ENCODE assay signal across 10 mouse cellular contexts in genomic region chr13:64205186-64205585, GRCm38 (mm10). TPM values are rescaled to one million over a fixed set of nuclear protein-coding genes. Genes with fewer than 3 reads are reported as not detected.
DNase-seq lines count a peak whose midpoint lies in the region; ATAC-seq lines count a peak whose summit lies in the region.
"Had no signal": no experiment of that assay in that cellular context is flagged by ENCODE, and none has a peak within 500 bp of the region (broad histone marks: within the 10 kb centered on the region; RNA-seq: fewer than 3 reads in every experiment).

No protein-coding gene starts in this region.

- H3K27ac ChIP-seq in midbrain, embryonic 11.5 days (ENCODE audit: low read depth, low read length), result no peak overlapping the region
- no peak overlapping the region for H3K27ac ChIP-seq in midbrain, embryonic 16.5 days (ENCODE audit: low read length)
- no peak overlapping the region for H3K27ac ChIP-seq in neural tube, embryonic 14.5 days (ENCODE audit: low read depth, low read length)

- WGBS in midbrain, embryonic 11.5 days, result 68% methylated on average over 2 of the region's 2 CpGs
- 61% methylated on average over 2 of the region's 2 CpGs for WGBS in midbrain, embryonic 16.5 days
- WGBS in neural tube, embryonic 14.5 days, result 37% methylated on average over 2 of the region's 2 CpGs

- H3K27me3 ChIP-seq in midbrain, embryonic 11.5 days (ENCODE audit: control insufficient read depth, insufficient read depth, low read length), result no peaks in the 10 kb centered on the region
- no peaks in the 10 kb centered on the region for H3K27me3 ChIP-seq in midbrain, embryonic 16.5 days (ENCODE audit: control insufficient read depth, insufficient read depth, low read depth, low read length)
- no peaks in the 10 kb centered on the region for H3K27me3 ChIP-seq in neural tube, embryonic 14.5 days (ENCODE audit: control insufficient read depth, insufficient read depth, low read length)

- H3K9ac ChIP-seq in midbrain, embryonic 11.5 days (ENCODE audit: low read length), result no peak overlapping the region
- H3K9ac ChIP-seq in midbrain, embryonic 16.5 days (ENCODE audit: low read depth, low read length), result no peak overlapping the region
- H3K9ac ChIP-seq in neural tube, embryonic 14.5 days (replicated peaks; ENCODE audit: low read depth, low read length), result no peak overlapping the region

- no peak for DNase-seq in midbrain, embryonic 11.5 days (ENCODE audit: low spot score, missing footprints)
- DNase-seq in embryo, embryonic 11 days, result peak; percentile 68
- peak; percentile 13 to 36 for DNase-seq in kidney, postnatal 4 days
- DNase-seq in layer of hippocampus, postnatal 36 days, result no peak
- DNase-seq in right cerebral cortex, adult 18-20 months, result no peak
- DNase-seq in B cell, adult 2 months, result no peak
- DNase-seq: adrenal gland, postnatal 25 days had no signal

- no peaks in the 10 kb centered on the region for H3K9me3 ChIP-seq in midbrain, embryonic 11.5 days (ENCODE audit: control insufficient read depth, low read length)
- no peaks in the 10 kb centered on the region for H3K9me3 ChIP-seq in midbrain, embryonic 16.5 days (replicated peaks; ENCODE audit: control insufficient read depth, low read length, poor library complexity, severe bottlenecking)
- H3K9me3 ChIP-seq in neural tube, embryonic 14.5 days (ENCODE audit: control insufficient read depth, low read length), result no peaks in the 10 kb centered on the region

- no peaks in the 10 kb centered on the region for H3K4me1 ChIP-seq in midbrain, embryonic 11.5 days (ENCODE audit: control insufficient read depth, insufficient read depth, low read length)
- no peaks in the 10 kb centered on the region for H3K4me1 ChIP-seq in midbrain, embryonic 16.5 days (ENCODE audit: control insufficient read depth, insufficient read depth, low read length)
- no peaks in the 10 kb centered on the region for H3K4me1 ChIP-seq in neural tube, embryonic 14.5 days (ENCODE audit: control insufficient read depth, insufficient read depth, low read length)

- H3K36me3 ChIP-seq in midbrain, embryonic 11.5 days (ENCODE audit: control insufficient read depth, insufficient read depth, low read length), result no peaks in the 10 kb centered on the region
- no peaks in the 10 kb centered on the region for H3K36me3 ChIP-seq in midbrain, embryonic 16.5 days (ENCODE audit: control insufficient read depth, insufficient read depth, low read length)
- H3K36me3 ChIP-seq in neural tube, embryonic 14.5 days (ENCODE audit: control insufficient read depth, insufficient read depth, low read length), result no peaks in the 10 kb centered on the region

- peak; percentile 72 for ATAC-seq in midbrain, embryonic 11.5 days (ENCODE audit: low FRiP score)
- ATAC-seq in midbrain, embryonic 16.5 days, result no peak
- ATAC-seq in neural tube, embryonic 14.5 days (ENCODE audit: low read depth), result 0 out of 2 replicates have a peak, but pooled peaks have one; percentile 24

- H3K4me3 ChIP-seq in midbrain, embryonic 11.5 days (ENCODE audit: low read depth, low read length), result no peak overlapping the region
- H3K4me3 ChIP-seq in midbrain, embryonic 16.5 days (ENCODE audit: low read depth, low read length), result no peak overlapping the region
- no peak overlapping the region for H3K4me3 ChIP-seq in neural tube, embryonic 14.5 days (ENCODE audit: low read depth, low read length)

- H3K4me2 ChIP-seq in midbrain, embryonic 11.5 days, result no peak overlapping the region
- no peak overlapping the region for H3K4me2 ChIP-seq in midbrain, embryonic 16.5 days (ENCODE audit: low read length)
- H3K4me2 ChIP-seq in neural tube, embryonic 14.5 days (ENCODE audit: low read depth, low read length), result no peak overlapping the region
- H3K4me2 ChIP-seq: heart, embryonic 11.5 days had no signal

RNA-seq across cellular contexts. Expression of gene Habp4, which starts 43.6 kb away (rescaled TPM):
- polyA plus RNA-seq in midbrain, embryonic 11.5 days (2014; fragmentation: Nextera tagmentation; extraction: Ambion mirVana), result 23.1 and 23.4 TPM in 2 replicates
- polyA plus RNA-seq in midbrain, embryonic 16.5 days (2015; fragmentation: Nextera tagmentation; extraction: Ambion mirVana), result 34.7 and 41.9 TPM in 2 replicates
- 54.5 and 55.8 TPM in 2 replicates for polyA plus RNA-seq in neural tube, embryonic 14.5 days (2014; fragmentation: Nextera tagmentation; extraction: Ambion mirVana)
- 100 to 1,000 TPM; 143 to 146 TPM for total RNA-seq in layer of hippocampus, postnatal 36 days (2021)

RNA-seq across cellular contexts. Expression of gene Zfp367, which starts 52.2 kb away (rescaled TPM):
- polyA plus RNA-seq in midbrain, embryonic 11.5 days (2014; fragmentation: Nextera tagmentation; extraction: Ambion mirVana), result 25.6 and 25.7 TPM in 2 replicates
- polyA plus RNA-seq in midbrain, embryonic 16.5 days (2015; fragmentation: Nextera tagmentation; extraction: Ambion mirVana), result 3.8 and 4.6 TPM in 2 replicates
- polyA plus RNA-seq in neural tube, embryonic 14.5 days (2014; fragmentation: Nextera tagmentation; extraction: Ambion mirVana), result 3.8 and 4.5 TPM in 2 replicates
- 10 to 100 TPM; 12.1 to 16.5 TPM for total RNA-seq in layer of hippocampus, postnatal 36 days (2021)

Comparison
In these comparisons a context has a peak if more than half of its experiments do, and no peak if none do; other contexts are left out.
1. DNase-seq: peak in embryo, embryonic 11 days (single experiment) and kidney, postnatal 4 days (2 of 2); none in midbrain, embryonic 11.5 days (single experiment), layer of hippocampus, postnatal 36 days (0 of 2), right cerebral cortex, adult 18-20 months (single experiment) and B cell, adult 2 months (0 of 2).